28 mouse cellular contexts compared by ENCODE assay signal in the genomic region with DNA sequence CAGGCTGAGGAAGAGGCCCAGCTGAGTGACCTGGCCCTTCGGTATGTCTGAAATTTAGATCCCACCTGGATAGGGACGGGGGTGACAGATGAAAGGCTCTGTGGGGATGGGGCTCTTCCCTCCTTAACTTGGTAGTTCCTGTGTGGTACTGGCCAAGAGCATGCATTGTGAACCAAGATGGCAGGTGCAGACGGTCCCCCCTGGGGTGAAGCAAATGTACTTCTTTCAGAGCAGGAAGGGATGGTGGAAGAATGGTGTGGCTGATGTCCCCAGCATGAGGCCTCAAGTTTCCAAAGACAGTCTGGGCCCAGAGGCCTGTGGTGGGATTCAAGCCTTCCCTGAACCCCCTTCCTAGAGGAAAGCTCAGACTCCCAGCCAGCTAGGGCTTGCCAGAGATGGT. TPM values are rescaled to one million over a fixed set of nuclear protein-coding genes. Genes with fewer than 3 reads are reported as not detected.
DNase-seq lines count a peak whose midpoint lies in the region; ATAC-seq lines count a peak whose summit lies in the region.
"Had no signal": no experiment of that assay in that cellular context is flagged by ENCODE, and none has a peak within 500 bp of the region (broad histone marks: within the 10 kb centered on the region; RNA-seq: fewer than 3 reads in every experiment).

No protein-coding gene starts in this region.

- H3K27ac ChIP-seq in hindbrain, embryonic 14.5 days: no peak overlapping the region
- no peak overlapping the region for H3K27ac ChIP-seq in hindbrain, embryonic 12.5 days
- H3K27ac ChIP-seq in intestine, embryonic 15.5 days: no peak overlapping the region
- H3K27ac ChIP-seq: embryonic facial prominence, embryonic 12.5 days; forebrain, embryonic 12.5 days; gastrocnemius, adult 2 months; heart, embryonic 15.5 days; kidney, postnatal 0 days; limb, embryonic 15.5 days; liver, embryonic 14.5 days had no signal

- H3K9ac ChIP-seq in hindbrain, embryonic 14.5 days: 0 out of 2 replicates have a peak overlapping the region, but pooled peaks have one; percentile 57
- H3K9ac ChIP-seq in hindbrain, embryonic 12.5 days: no peak overlapping the region
- H3K9ac ChIP-seq in intestine, embryonic 15.5 days: no peak overlapping the region
- H3K9ac ChIP-seq: liver, embryonic 14.5 days had no signal

- no peak for ATAC-seq in hindbrain, embryonic 14.5 days (ENCODE audit: low FRiP score)
- ATAC-seq in hindbrain, embryonic 12.5 days (ENCODE audit: low FRiP score): no peak
- no peak for ATAC-seq in intestine, embryonic 15.5 days
- ATAC-seq: CD4-positive, CD25-positive, alpha-beta regulatory T cell, adult 4 months; inflammation-experienced regulatory T-cells, adult 6 months had no signal

- no peaks in the 10 kb centered on the region for H3K9me3 ChIP-seq in hindbrain, embryonic 14.5 days (ENCODE audit: control insufficient read depth, low read length)
- no peaks in the 10 kb centered on the region for H3K9me3 ChIP-seq in hindbrain, embryonic 12.5 days (replicated peaks)
- H3K9me3 ChIP-seq in intestine, embryonic 15.5 days: no peaks in the 10 kb centered on the region
- H3K9me3 ChIP-seq: embryonic facial prominence, embryonic 12.5 days; forebrain, embryonic 12.5 days; heart, embryonic 15.5 days; limb, embryonic 15.5 days; megakaryocyte, embryonic 14.5 days had no signal

- no peak overlapping the region for H3K4me2 ChIP-seq in hindbrain, embryonic 14.5 days (replicated peaks)
- H3K4me2 ChIP-seq in hindbrain, embryonic 12.5 days (replicated peaks): no peak overlapping the region
- no peak overlapping the region for H3K4me2 ChIP-seq in intestine, embryonic 15.5 days (replicated peaks)

- 89% methylated on average over 3 of the region's 3 CpGs for WGBS in hindbrain, embryonic 14.5 days
- 64% methylated on average over 3 of the region's 3 CpGs for WGBS in hindbrain, embryonic 12.5 days
- WGBS in intestine, embryonic 15.5 days: 80% methylated on average over 3 of the region's 3 CpGs

- peaks cover 50% of the 10 kb centered on the region for H3K36me3 ChIP-seq in hindbrain, embryonic 14.5 days (replicated peaks; ENCODE audit: control insufficient read depth, insufficient read depth)
- H3K36me3 ChIP-seq in hindbrain, embryonic 12.5 days: peaks cover 45% of the 10 kb centered on the region
- H3K36me3 ChIP-seq in intestine, embryonic 15.5 days: peaks cover 30% of the 10 kb centered on the region

- DNase-seq in cerebellum, adult 9-11 months: peak; percentile 65
- DNase-seq in cerebellum, adult 8-10 months: no peak
- no peak for DNase-seq in hindbrain, embryonic 14.5 days (ENCODE audit: low spot score)
- DNase-seq in right cerebral cortex, postnatal 14 days: peak; percentile 3
- no peak for DNase-seq in right cerebral cortex, postnatal 4 days
- DNase-seq: adrenal gland, adult 2 months; gastrocnemius, adult 2 months; heart, postnatal 36 days; kidney, adult 2 months; layer of hippocampus, adult 9-11 months; lung, embryonic 14.5 days; thymus, adult 2 months; thymus, postnatal 4 days had no signal

- peaks cover 11% of the 10 kb centered on the region; the same call in 1 of the 2 replicates for H3K4me1 ChIP-seq in hindbrain, embryonic 14.5 days (replicated peaks; ENCODE audit: control insufficient read depth, insufficient read depth, low read length)
- peaks cover 7% of the 10 kb centered on the region for H3K4me1 ChIP-seq in hindbrain, embryonic 12.5 days
- peaks cover 9% of the 10 kb centered on the region for H3K4me1 ChIP-seq in intestine, embryonic 15.5 days (replicated peaks)

- no peaks in the 10 kb centered on the region for H3K27me3 ChIP-seq in hindbrain, embryonic 14.5 days (ENCODE audit: control insufficient read depth, insufficient read depth, low read length)
- no peaks in the 10 kb centered on the region for H3K27me3 ChIP-seq in hindbrain, embryonic 12.5 days
- no peaks in the 10 kb centered on the region for H3K27me3 ChIP-seq in intestine, embryonic 15.5 days (replicated peaks)
- H3K27me3 ChIP-seq: embryonic facial prominence, embryonic 12.5 days; heart, embryonic 15.5 days; limb, embryonic 15.5 days had no signal

- H3K4me3 ChIP-seq in hindbrain, embryonic 14.5 days (replicated peaks; ENCODE audit: low read length): no peak overlapping the region
- H3K4me3 ChIP-seq in hindbrain, embryonic 12.5 days: no peak overlapping the region
- no peak overlapping the region for H3K4me3 ChIP-seq in intestine, embryonic 15.5 days (replicated peaks)

RNA-seq across cellular contexts. Expression of a gene that starts 1.0 kb away (rescaled TPM):
- 1.4 and 1.6 TPM in 2 replicates for polyA plus RNA-seq in hindbrain, embryonic 14.5 days (2014; fragmentation: Nextera tagmentation; extraction: Ambion mirVana)
- 0.42 and 0.72 TPM in 2 replicates for polyA plus RNA-seq in hindbrain, embryonic 12.5 days (2016; fragmentation: Nextera tagmentation; extraction: Ambion mirVana)
- polyA plus RNA-seq in intestine, embryonic 15.5 days (2015; fragmentation: Nextera tagmentation; extraction: Ambion mirVana): 0.09 and 0.28 TPM in 2 replicates
- polyA plus RNA-seq: CD4-positive, CD25-positive, alpha-beta regulatory T cell, adult 4 months; erythroblast, embryonic 14.5 days; gonadal fat pad, adult 2 months; kidney, adult 2 months; large intestine, adult 2 months; liver, embryonic 14.5 days; thymus, adult 2 months had no signal

RNA-seq across cellular contexts. Expression of a gene that starts 9.5 kb away (rescaled TPM):
- 32.8 and 36.5 TPM in 2 replicates for polyA plus RNA-seq in hindbrain, embryonic 14.5 days (2014; fragmentation: Nextera tagmentation; extraction: Ambion mirVana)
- polyA plus RNA-seq in hindbrain, embryonic 12.5 days (2016; fragmentation: Nextera tagmentation; extraction: Ambion mirVana): 42.7 and 47.5 TPM in 2 replicates
- polyA plus RNA-seq in intestine, embryonic 15.5 days (2015; fragmentation: Nextera tagmentation; extraction: Ambion mirVana): 37.8 and 45.5 TPM in 2 replicates

RNA-seq across cellular contexts. Expression of a gene that starts 10.9 kb away (rescaled TPM):
- 92.8 and 96.7 TPM in 2 replicates for polyA plus RNA-seq in hindbrain, embryonic 14.5 days (2014; fragmentation: Nextera tagmentation; extraction: Ambion mirVana)
- 103 and 108 TPM in 2 replicates for polyA plus RNA-seq in hindbrain, embryonic 12.5 days (2016; fragmentation: Nextera tagmentation; extraction: Ambion mirVana)
- polyA plus RNA-seq in intestine, embryonic 15.5 days (2015; fragmentation: Nextera tagmentation; extraction: Ambion mirVana): 89.8 and 91.6 TPM in 2 replicates

RNA-seq across cellular contexts. Expression of a gene that starts 21.2 kb away (rescaled TPM):
- 1.6 and 2.2 TPM in 2 replicates for polyA plus RNA-seq in hindbrain, embryonic 14.5 days (2014; fragmentation: Nextera tagmentation; extraction: Ambion mirVana)
- polyA plus RNA-seq in hindbrain, embryonic 12.5 days (2016; fragmentation: Nextera tagmentation; extraction: Ambion mirVana): 2.3 and 2.7 TPM in 2 replicates
- 14.0 and 16.1 TPM in 2 replicates for polyA plus RNA-seq in intestine, embryonic 15.5 days (2015; fragmentation: Nextera tagmentation; extraction: Ambion mirVana)

RNA-seq across cellular contexts. Expression of a gene that starts 34.9 kb away (rescaled TPM):
- 0.08 and 0.29 TPM in 2 replicates for polyA plus RNA-seq in hindbrain, embryonic 14.5 days (2014; fragmentation: Nextera tagmentation; extraction: Ambion mirVana)
- 0.23 and 0.30 TPM in 2 replicates for polyA plus RNA-seq in hindbrain, embryonic 12.5 days (2016; fragmentation: Nextera tagmentation; extraction: Ambion mirVana)
- polyA plus RNA-seq in intestine, embryonic 15.5 days (2015; fragmentation: Nextera tagmentation; extraction: Ambion mirVana): 0.09 TPM in 1 of 2 replicates, not detected in the other
- polyA plus RNA-seq: adrenal gland, adult 2 months; CD4-positive, CD25-positive, alpha-beta regulatory T cell, adult 4 months; lung, embryonic 14.5 days; neural tube, embryonic 11.5 days had no signal

Comparison
In these comparisons a context has a peak if more than half of its experiments do, and no peak if none do; other contexts are left out.
1. DNase-seq: peak in cerebellum, adult 9-11 months (single experiment) and right cerebral cortex, postnatal 14 days (single experiment); none in cerebellum, adult 8-10 months (single experiment), hindbrain, embryonic 14.5 days (single experiment) and right cerebral cortex, postnatal 4 days (single experiment).